Mouse (Mus musculus): ENCODE results near the gene Pde10a. TPM values are rescaled to one million over a fixed set of nuclear protein-coding genes. Genes with fewer than 3 reads are reported as not detected.

Pde10a gene
- polyA plus RNA-seq, 1 experiment from 2014 or later, result 1.4 TPM

DNA sequence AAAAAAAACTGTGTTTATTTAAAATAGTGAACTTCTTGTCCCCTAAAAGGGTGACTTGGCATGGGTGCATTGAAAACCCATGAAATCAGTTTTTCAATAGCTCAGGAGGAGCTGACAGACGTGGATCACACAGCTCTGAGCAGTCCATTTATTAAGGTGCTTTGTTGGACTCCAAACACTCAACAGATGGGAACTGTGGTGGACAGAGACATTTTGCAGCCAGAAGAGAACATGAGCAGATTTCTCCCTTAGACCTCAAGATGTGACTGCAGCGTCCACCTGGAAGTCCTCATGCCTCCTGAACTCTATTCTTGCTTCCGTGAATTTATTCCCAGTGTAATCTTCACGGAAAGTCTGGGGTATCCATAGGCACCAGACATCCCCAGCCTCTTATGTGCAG lies 266.4 kb downstream of the Pde10a start:
- WGBS, result 73% methylated on average over 4 of the region's 4 CpGs
- ATAC-seq (replicated peaks; ENCODE audit: insufficient number of reproducible peaks, insufficient read depth, low FRiP score, low read depth), result no peak

DNA sequence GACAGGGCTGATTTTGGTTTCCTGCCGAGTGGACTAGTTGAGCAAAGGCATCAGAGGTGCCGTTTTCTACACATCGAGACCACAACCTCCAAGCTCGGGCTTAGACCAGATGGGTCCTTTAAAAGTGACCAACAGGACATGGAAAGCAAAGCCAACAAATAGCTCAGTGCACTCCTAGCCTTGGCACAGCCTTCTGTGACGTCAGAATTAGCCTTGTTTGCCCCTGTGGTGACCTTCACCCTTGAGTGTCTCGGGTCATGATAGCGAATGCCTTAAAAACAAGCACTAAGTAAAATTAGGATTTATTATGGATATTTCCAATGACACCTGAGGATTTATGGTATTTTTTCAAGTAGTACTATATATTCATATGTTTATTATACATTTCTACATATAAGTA lies 267.4 kb downstream of the Pde10a start:
- Histone ChIP-seq H3K36me3 (no peaks in the 10 kb centered on the region), H3K4me1 (replicated peaks) (no peaks in the 10 kb centered on the region), H3K4me2 (no peak overlapping the region), H3K27ac (no peak overlapping the region), H3K27me3 (peaks cover 29% of the 10 kb centered on the region), H3K9ac (no peak overlapping the region), H3K9me3 (replicated peaks) (no peaks in the 10 kb centered on the region), H3K4me3 (no peak overlapping the region)
- 70% methylated on average over 7 of the region's 7 CpGs for WGBS
- ATAC-seq (replicated peaks; ENCODE audit: insufficient number of reproducible peaks, insufficient read depth, low FRiP score, low read depth), result no peak

More for the DNA sequence above, 266.4 kb downstream of the Pde10a start:
- Histone ChIP-seq H3K36me3 (no peaks in the 10 kb centered on the region), H3K4me2 (no peak overlapping the region), H3K9me3 (replicated peaks) (no peaks in the 10 kb centered on the region), H3K4me1 (replicated peaks) (no peaks in the 10 kb centered on the region), H3K4me3 (no peak overlapping the region), H3K27ac (no peak overlapping the region), H3K9ac (no peak overlapping the region), H3K27me3 (peaks cover 23% of the 10 kb centered on the region)

- no peak overlapping the region for H3K9ac ChIP-seq
- H3K4me3 ChIP-seq, result no peak overlapping the region
- WGBS, result 4% methylated on average over 2 of the region's 2 CpGs
- peaks cover 25% of the 10 kb centered on the region for H3K4me1 ChIP-seq (replicated peaks)
- H3K27ac ChIP-seq, result no peak overlapping the region
- H3K4me2 ChIP-seq, result no peak overlapping the region
- no peaks in the 10 kb centered on the region for H3K36me3 ChIP-seq
- peaks cover 75% of the 10 kb centered on the region for H3K27me3 ChIP-seq
- no peaks in the 10 kb centered on the region for H3K9me3 ChIP-seq (replicated peaks)
- ATAC-seq (replicated peaks; ENCODE audit: insufficient number of reproducible peaks, insufficient read depth, low FRiP score, low read depth), result no peak
Observed at GRCm38 (mm10) chr17:8797624-8798023, 272.5 kb downstream of the Pde10a start.

DNA sequence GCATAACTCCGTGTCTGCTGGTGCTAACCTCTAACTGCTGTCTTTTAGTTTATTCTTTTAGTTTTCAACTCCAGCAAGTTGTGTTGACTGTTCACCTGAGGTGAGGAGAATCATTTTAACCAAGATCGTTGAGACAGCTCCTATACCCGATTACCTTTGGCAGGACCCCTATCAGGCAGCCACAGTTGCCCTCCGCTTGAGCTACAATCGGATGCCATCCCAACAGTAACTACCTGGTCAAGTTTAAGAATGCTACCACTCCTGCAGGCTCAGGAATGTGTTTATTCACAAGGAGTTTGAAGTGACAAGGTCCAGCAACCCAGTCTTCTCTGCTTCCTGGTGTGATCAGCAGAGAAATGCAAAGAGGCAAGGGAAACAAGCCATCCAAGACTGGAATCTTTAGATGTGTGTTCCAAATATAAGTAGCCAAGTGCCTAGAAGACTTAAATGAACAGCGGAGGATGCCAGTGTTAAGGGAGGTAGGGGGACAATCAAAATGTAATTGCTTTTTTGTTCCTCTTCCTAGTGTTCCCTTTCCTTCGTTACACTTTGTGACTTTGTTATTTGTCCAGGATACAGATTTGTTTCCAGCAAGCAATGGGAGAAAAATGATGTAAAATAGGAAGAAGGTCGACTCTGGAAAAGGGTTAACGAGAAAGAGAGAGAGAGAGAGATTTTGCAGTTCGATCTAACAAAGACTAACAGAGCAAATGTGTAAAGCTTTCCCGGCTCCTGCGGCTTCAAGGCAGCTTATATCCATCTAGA lies 273.5 kb downstream of the Pde10a start:
- Histone ChIP-seq H3K9me3 (replicated peaks) (no peaks in the 10 kb centered on the region), H3K27me3 (peaks cover 81% of the 10 kb centered on the region), H3K27ac (no peak overlapping the region), H3K4me2 (no peak overlapping the region), H3K4me3 (peak overlapping the region; percentile 2; the same call in 1 of the 2 replicates), H3K4me1 (replicated peaks) (peaks cover 32% of the 10 kb centered on the region), H3K9ac (no peak overlapping the region), H3K36me3 (no peaks in the 10 kb centered on the region)
- WGBS, result 6% methylated on average over 12 of the region's 12 CpGs
- no peak for ATAC-seq (replicated peaks; ENCODE audit: insufficient number of reproducible peaks, insufficient read depth, low FRiP score, low read depth)

GRCm38 (mm10) chr17:8799296-8799731 lies 274.1 kb downstream of the Pde10a start:
- Histone ChIP-seq H3K27ac (no peak overlapping the region), H3K27me3 (peaks cover 87% of the 10 kb centered on the region), H3K4me3 (peak overlapping the region; percentile 73; the same call in 1 of the 2 replicates), H3K4me1 (replicated peaks) (peaks cover 32% of the 10 kb centered on the region), H3K36me3 (no peaks in the 10 kb centered on the region), H3K9me3 (replicated peaks) (no peaks in the 10 kb centered on the region), H3K9ac (no peak overlapping the region), H3K4me2 (no peak overlapping the region)
- ATAC-seq (replicated peaks; ENCODE audit: insufficient number of reproducible peaks, insufficient read depth, low FRiP score, low read depth), result no peak
- 6% methylated on average over 10 of the region's 10 CpGs for WGBS

- H3K4me3 ChIP-seq, result peak overlapping the region; percentile 73
- peaks cover 32% of the 10 kb centered on the region for H3K4me1 ChIP-seq (replicated peaks)
- no peak overlapping the region for H3K9ac ChIP-seq
- H3K4me2 ChIP-seq, result peak overlapping the region; percentile 98
- no peak overlapping the region for H3K27ac ChIP-seq
- H3K9me3 ChIP-seq (replicated peaks), result no peaks in the 10 kb centered on the region
- ATAC-seq (replicated peaks; ENCODE audit: insufficient number of reproducible peaks, insufficient read depth, low FRiP score, low read depth), result no peak
- peaks cover 88% of the 10 kb centered on the region for H3K27me3 ChIP-seq
- 2% methylated on average over 15 of the region's 15 CpGs for WGBS
- no peaks in the 10 kb centered on the region for H3K36me3 ChIP-seq
Observed at GRCm38 (mm10) chr17:8799914-8800420, 274.8 kb downstream of the Pde10a start.

GRCm38 (mm10) chr17:8800478-8801082 lies 275.4 kb downstream of the Pde10a start:
- peak; percentile 53 for ATAC-seq (replicated peaks; ENCODE audit: insufficient number of reproducible peaks, insufficient read depth, low FRiP score, low read depth)
- Histone ChIP-seq H3K27ac (0 out of 2 replicates have a peak overlapping the region, but pooled peaks have one; percentile 5), H3K9ac (peak overlapping the region; percentile 49), H3K4me3 (peak overlapping the region; percentile 73), H3K4me2 (peak overlapping the region; percentile 98), H3K27me3 (peaks cover 90% of the 10 kb centered on the region), H3K9me3 (replicated peaks) (no peaks in the 10 kb centered on the region), H3K36me3 (no peaks in the 10 kb centered on the region), H3K4me1 (replicated peaks) (peaks cover 32% of the 10 kb centered on the region)
- under 1% methylated on average over 53 of the region's 53 CpGs for WGBS

- H3K27ac ChIP-seq, result 0 out of 2 replicates have a peak overlapping the region, but pooled peaks have one; percentile 5
- under 1% methylated on average over 56 of the region's 72 CpGs for WGBS
- H3K4me2 ChIP-seq, result peak overlapping the region; percentile 98
- H3K4me1 ChIP-seq (replicated peaks), result peaks cover 32% of the 10 kb centered on the region
- no peaks in the 10 kb centered on the region for H3K36me3 ChIP-seq
- no peaks in the 10 kb centered on the region for H3K9me3 ChIP-seq (replicated peaks)
- H3K27me3 ChIP-seq, result peaks cover 91% of the 10 kb centered on the region
- peak overlapping the region; percentile 49 for H3K9ac ChIP-seq
- peak; percentile 79 for ATAC-seq (replicated peaks; ENCODE audit: insufficient number of reproducible peaks, insufficient read depth, low FRiP score, low read depth)
- peak overlapping the region; percentile 73 for H3K4me3 ChIP-seq
Observed at GRCm38 (mm10) chr17:8801083-8801854, 276.1 kb downstream of the Pde10a start.

- peaks cover 91% of the 10 kb centered on the region for H3K27me3 ChIP-seq
- H3K4me3 ChIP-seq, result peak overlapping the region; percentile 73
- H3K4me1 ChIP-seq (replicated peaks), result peaks cover 32% of the 10 kb centered on the region
- H3K36me3 ChIP-seq, result no peaks in the 10 kb centered on the region
- H3K9me3 ChIP-seq (replicated peaks), result no peaks in the 10 kb centered on the region
- peak overlapping the region; percentile 98 for H3K4me2 ChIP-seq
- no peak for ATAC-seq (replicated peaks; ENCODE audit: insufficient number of reproducible peaks, insufficient read depth, low FRiP score, low read depth)
- under 1% methylated on average over 31 of the region's 31 CpGs for WGBS
- peak overlapping the region; percentile 49 for H3K9ac ChIP-seq
- no peak overlapping the region for H3K27ac ChIP-seq
Observed at GRCm38 (mm10) chr17:8801855-8802104, 276.6 kb downstream of the Pde10a start.

- under 1% methylated on average over 33 of the region's 33 CpGs for WGBS
- H3K4me1 ChIP-seq (replicated peaks), result peaks cover 32% of the 10 kb centered on the region
- H3K9me3 ChIP-seq (replicated peaks), result no peaks in the 10 kb centered on the region
- H3K4me3 ChIP-seq, result peak overlapping the region; percentile 73
- no peaks in the 10 kb centered on the region for H3K36me3 ChIP-seq
- peak overlapping the region; percentile 49 for H3K9ac ChIP-seq
- peaks cover 93% of the 10 kb centered on the region for H3K27me3 ChIP-seq
- peak overlapping the region; percentile 98 for H3K4me2 ChIP-seq
- no peak for ATAC-seq (replicated peaks; ENCODE audit: insufficient number of reproducible peaks, insufficient read depth, low FRiP score, low read depth)
- H3K27ac ChIP-seq, result no peak overlapping the region
Observed at GRCm38 (mm10) chr17:8802161-8802888, 277.2 kb downstream of the Pde10a start.
